Mouse (Mus musculus) spleen, adult 2 months (tissue): ENCODE data around the gene Obsl1. TPM values are rescaled to one million over a fixed set of nuclear protein-coding genes. Genes with fewer than 3 reads are reported as not detected.

Experiments used
- DNase-seq, 2 experiments: peaks; one replicate each; pipeline versions ENCODE4 v3.0.0 to v3.0.0-alpha.2; 2012 to 2021; ENCODE audit warnings: low spot score in 2 of 2, low read depth in 1 of 2
- H3K27ac ChIP-seq: fragments of 200-500 bp; 2 replicates; pipeline ENCODE4 v1.5.1; 2012; ENCODE audit warnings: low read length, inconsistent platforms; ENCODE audit not compliant: insufficient read depth
- H3K27me3 ChIP-seq: fragments of 200-500 bp; 2 replicates; pipeline ENCODE4 v1.6.1; 2012; ENCODE audit warnings: mild to moderate bottlenecking, moderate library complexity, low read length, inconsistent platforms; ENCODE audit not compliant: control insufficient read depth, insufficient read depth
- H3K36me3 ChIP-seq: fragments of 200-500 bp; 2 replicates; pipeline ENCODE4 v1.6.1; 2012; ENCODE audit warnings: mild to moderate bottlenecking, low read length, inconsistent platforms; ENCODE audit not compliant: control insufficient read depth, insufficient read depth
- H3K4me1 ChIP-seq: fragments of 200-500 bp; 2 replicates; pipeline ENCODE4 v1.6.1; 2011; ENCODE audit warnings: inconsistent platforms; ENCODE audit not compliant: control insufficient read depth, insufficient read depth, insufficient read length
- H3K4me3 ChIP-seq: fragments of 200-500 bp; 2 replicates; pipeline ENCODE4 v1.5.1; 2011; ENCODE audit warnings: mild to moderate bottlenecking, inconsistent platforms; ENCODE audit not compliant: insufficient read depth, insufficient read length; ENCODE audit errors: extremely low read depth
- CTCF ChIP-seq: fragments of 200-500 bp; IDR thresholded peaks from 2 replicates; pipeline ENCODE4 v1.5.1; 2011; ENCODE audit warnings: mild to moderate bottlenecking, inconsistent platforms; ENCODE audit not compliant: insufficient read depth, insufficient read length, insufficient replicate concordance; ENCODE audit errors: extremely low read depth
- POLR2A ChIP-seq: fragments of 200-500 bp; IDR thresholded peaks from 2 replicates; pipeline ENCODE4 v1.6.1; 2011; ENCODE audit warnings: low read depth, low read length, inconsistent platforms
- WGBS: fragments of 180-500 bp; shearing (Covaris S2); methylation state at CpG from one replicate; pipeline ENCODE4 v1.1.7; 2018; 5-methylcytosine and 5-hydroxymethylcytosine counted together
- polyA plus RNA-seq: library from polyadenylated mRNA; depleted of rRNA; stranded (reverse); fragments of >200 nt; gene quantifications from 2 replicates; pipeline ENCODE4 v1.2.3, GENCODE M21; 2012

The Obsl1 gene
- polyA plus RNA-seq, 1 experiment: 7.8 TPM

DNA sequence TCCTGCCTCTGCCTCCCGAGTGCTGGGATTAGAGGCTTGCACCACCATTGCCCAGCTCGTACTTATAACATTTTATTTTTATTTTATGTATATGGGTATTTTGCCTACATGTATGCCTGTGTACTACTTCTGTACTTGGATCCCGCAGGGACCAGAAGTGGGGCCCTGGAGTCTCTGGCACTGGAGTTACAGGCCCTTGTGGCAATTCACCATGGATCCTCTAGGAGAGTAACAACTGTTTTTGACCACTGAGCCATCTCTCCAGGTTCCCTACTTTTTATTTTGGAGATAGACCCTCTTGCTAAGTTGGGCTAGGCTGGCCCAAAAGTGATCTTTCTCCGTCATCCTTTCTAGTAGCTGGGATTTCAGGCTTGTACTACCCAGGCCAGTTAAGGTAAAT, 12.2 kb upstream of the Obsl1 start:
- 88% methylated on average over 4 of the region's 4 CpGs for WGBS
- TF ChIP-seq POLR2A: no peak
- no peak for TF ChIP-seq CTCF

DNA sequence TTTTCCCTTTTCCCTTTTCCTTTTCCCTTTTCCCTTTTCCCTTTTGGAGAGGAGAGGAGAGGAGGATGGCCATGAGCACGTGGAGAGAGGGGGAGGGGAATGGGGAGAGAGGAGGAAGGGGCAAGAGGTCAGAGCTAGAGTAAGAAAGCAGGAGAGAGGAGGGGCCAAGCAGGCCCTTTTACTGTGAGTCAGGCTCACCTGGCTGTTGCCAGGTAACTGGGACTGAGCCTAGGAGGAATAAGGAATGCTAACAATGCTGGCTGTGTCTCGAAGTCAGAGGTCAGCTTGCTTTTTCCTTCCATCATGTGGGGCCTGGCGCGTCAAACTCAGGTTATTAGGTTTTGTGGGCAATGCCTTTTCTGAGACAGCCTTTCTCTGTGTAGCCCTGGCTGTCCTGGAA, 11.7 kb upstream of the Obsl1 start:
- H3K4me3 ChIP-seq: no peak overlapping the region
- H3K36me3 ChIP-seq: no peaks in the 10 kb centered on the region
- H3K27me3 ChIP-seq: no peaks in the 10 kb centered on the region
- TF ChIP-seq CTCF: no peak
- TF ChIP-seq POLR2A: no peak
- DNase-seq: no peak
- 83% methylated on average over 4 of the region's 4 CpGs for WGBS
- no peak overlapping the region for H3K27ac ChIP-seq
- H3K4me1 ChIP-seq: peaks cover 3% of the 10 kb centered on the region; the same call in 1 of the 2 replicates

More for the DNA sequence above, 12.2 kb upstream of the Obsl1 start:
- H3K36me3 ChIP-seq: no peaks in the 10 kb centered on the region
- H3K27me3 ChIP-seq: no peaks in the 10 kb centered on the region
- H3K27ac ChIP-seq: no peak overlapping the region
- no peak for DNase-seq
- peaks cover 3% of the 10 kb centered on the region; the same call in 1 of the 2 replicates for H3K4me1 ChIP-seq
- no peak overlapping the region for H3K4me3 ChIP-seq

DNA sequence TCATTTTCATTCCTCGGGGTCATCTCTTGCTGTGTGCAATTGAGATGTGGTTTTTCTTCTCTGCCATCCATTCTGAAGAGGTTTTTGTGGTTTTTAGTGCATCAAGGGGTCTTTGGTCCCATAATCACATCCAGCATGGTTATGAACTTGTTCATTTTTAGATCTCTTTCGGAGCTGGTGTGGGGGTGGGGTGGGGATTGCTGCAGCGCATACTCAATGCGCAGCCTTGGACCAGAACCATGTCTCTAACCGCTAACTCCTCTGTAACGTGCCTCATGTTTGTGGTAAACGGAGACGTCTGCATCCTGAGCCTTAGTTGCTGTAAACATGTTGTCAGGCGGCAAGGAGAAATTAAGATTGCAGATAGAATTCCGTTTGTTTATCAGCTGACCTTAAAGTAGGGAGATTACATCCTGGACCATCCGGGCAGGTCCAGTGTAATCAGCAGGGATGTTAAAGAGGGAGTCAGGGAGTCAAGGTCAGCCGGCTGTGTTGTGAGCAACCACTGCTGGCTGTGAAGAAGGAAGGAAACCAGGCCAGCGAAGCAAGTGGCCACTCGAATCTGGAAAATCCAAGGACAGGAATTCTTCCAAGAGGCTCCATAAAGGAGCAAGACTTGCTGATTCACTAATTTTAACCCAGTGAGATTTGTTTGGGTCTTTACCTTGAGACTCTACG, 10.6 kb upstream of the Obsl1 start:
- H3K27me3 ChIP-seq: no peaks in the 10 kb centered on the region
- no peak for TF ChIP-seq CTCF
- no peak for TF ChIP-seq POLR2A
- no peak overlapping the region for H3K4me3 ChIP-seq
- no peak for DNase-seq
- H3K4me1 ChIP-seq: peaks cover 3% of the 10 kb centered on the region; the same call in 1 of the 2 replicates
- WGBS: 87% methylated on average over 15 of the region's 15 CpGs
- H3K36me3 ChIP-seq: no peaks in the 10 kb centered on the region
- no peak overlapping the region for H3K27ac ChIP-seq

DNA sequence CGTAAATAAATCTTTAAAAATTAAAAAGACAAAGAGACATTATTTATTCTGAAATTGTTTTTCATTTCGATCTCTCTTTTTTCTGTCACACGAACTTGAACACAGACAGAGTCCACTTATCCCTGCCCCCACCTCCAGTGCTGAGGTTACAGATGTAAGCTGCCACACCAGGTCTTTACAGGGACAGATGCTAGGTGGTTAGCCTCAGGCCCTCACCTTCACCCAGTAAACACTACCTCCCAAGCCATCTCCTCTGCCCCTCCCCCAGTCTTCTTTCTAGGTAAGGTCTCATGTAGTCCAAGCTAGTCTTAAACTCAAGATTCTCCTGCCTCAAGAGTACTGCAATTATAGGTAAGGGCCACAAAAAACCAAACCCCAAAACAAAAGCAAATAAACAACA, 6.3 kb upstream of the Obsl1 start:
- DNase-seq: no peak

DNA sequence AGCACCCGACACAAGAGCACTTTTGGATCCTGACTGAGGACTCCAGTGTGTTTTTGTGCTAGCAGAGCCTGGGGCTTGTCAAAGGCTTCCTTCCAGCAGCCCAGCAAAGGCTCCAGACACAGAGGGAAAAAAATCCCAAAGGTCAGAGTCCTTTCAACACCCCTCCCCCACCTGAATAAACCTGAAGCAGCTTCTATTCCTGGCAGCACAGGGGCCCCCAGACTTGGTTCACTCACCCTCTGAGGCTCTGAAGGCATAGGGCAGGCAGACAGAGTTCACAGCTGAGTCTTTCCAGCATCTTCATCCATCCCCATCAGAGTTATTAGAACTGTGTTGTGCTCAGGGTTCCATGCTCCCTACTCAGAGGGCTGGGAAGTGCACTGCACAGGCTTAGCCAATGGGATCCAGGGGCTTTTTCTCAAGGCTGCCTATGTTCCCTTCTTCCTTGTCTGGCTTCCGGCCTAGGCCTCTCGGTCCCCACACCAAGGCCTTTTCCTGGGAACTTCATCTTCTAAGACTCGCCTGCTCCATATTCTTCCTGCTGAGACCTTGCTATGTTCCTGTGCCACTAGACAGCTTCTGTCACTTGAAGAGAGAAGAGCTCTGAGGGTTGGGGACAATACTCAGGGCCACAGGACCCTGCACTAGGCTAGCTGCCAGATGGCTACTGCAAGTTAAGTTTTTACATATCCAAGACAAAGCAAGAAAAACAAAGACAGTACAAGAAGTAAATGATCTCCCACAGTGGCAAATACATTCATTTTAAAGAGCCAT, 5.4 kb upstream of the Obsl1 start:
- 90% methylated on average over 4 of the region's 4 CpGs for WGBS
- DNase-seq: no peak
- H3K36me3 ChIP-seq: no peaks in the 10 kb centered on the region
- no peak overlapping the region for H3K4me3 ChIP-seq
- H3K27me3 ChIP-seq: no peaks in the 10 kb centered on the region
- no peak for TF ChIP-seq POLR2A
- H3K27ac ChIP-seq: no peak overlapping the region
- H3K4me1 ChIP-seq: no peaks in the 10 kb centered on the region

More for the DNA sequence above, 6.3 kb upstream of the Obsl1 start:
- no peak overlapping the region for H3K27ac ChIP-seq
- H3K27me3 ChIP-seq: no peaks in the 10 kb centered on the region
- WGBS: 90% methylated on average over 3 of the region's 3 CpGs
- H3K4me3 ChIP-seq: no peak overlapping the region
- no peak for TF ChIP-seq POLR2A
- TF ChIP-seq CTCF: no peak
- H3K36me3 ChIP-seq: no peaks in the 10 kb centered on the region
- H3K4me1 ChIP-seq: no peaks in the 10 kb centered on the region

DNA sequence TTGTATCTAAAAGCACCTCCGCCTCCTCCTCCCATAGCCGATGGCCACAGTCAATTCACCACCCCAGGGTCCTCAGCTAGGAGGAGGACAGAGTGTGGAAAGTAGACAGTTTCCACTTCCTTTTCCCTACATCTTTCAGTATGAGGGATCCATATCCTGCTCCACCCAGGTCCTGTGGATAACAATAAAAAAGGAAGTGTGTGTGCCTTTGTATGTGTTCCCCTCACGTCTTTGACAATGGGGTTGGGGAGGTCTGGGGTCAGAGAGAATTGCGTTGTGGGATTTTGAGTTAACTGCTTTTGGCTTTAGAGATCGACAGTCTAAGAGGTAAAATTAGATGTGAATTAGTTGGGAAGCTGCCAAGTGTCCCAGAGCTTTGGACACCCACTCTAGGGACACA, 3.9 kb upstream of the Obsl1 start:
- TF ChIP-seq POLR2A (no peak), CTCF (no peak)

DNA sequence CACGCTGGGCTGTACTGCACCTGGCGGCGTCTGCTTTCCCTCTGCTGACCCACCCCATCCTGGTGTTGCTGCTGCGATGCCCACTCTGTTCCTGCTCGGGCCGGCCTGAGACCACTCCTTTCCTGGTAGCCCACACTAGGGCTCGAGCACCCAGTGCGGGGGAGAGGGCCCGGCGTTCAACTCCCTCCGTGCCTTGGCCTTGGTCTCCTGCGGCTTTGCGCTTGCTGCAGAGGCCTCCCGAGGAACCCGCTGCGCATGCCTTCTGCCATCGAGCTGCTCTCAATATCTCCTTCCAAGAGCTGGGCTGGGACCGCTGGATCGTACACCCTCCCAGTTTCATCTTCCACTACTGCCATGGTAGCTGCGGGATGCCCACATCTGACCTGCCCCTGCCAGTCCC, 3.3 kb upstream of the Obsl1 start:
- Histone ChIP-seq H3K27ac (no peak overlapping the region), H3K36me3 (no peaks in the 10 kb centered on the region), H3K4me3 (no peak overlapping the region), H3K4me1 (no peaks in the 10 kb centered on the region; the same call in 1 of the 2 replicates), H3K27me3 (peaks cover 13% of the 10 kb centered on the region)
- TF ChIP-seq POLR2A (no peak), CTCF (no peak)
- no peak for DNase-seq
- WGBS: 87% methylated on average over 20 of the region's 20 CpGs

More for the DNA sequence above, 3.9 kb upstream of the Obsl1 start:
- no peak overlapping the region for H3K27ac ChIP-seq
- no peaks in the 10 kb centered on the region; the same call in 1 of the 2 replicates for H3K4me1 ChIP-seq
- H3K36me3 ChIP-seq: no peaks in the 10 kb centered on the region
- peaks cover 12% of the 10 kb centered on the region for H3K27me3 ChIP-seq
- DNase-seq: no peak
- 60% methylated on average over 5 of the region's 5 CpGs for WGBS
- H3K4me3 ChIP-seq: no peak overlapping the region
